Mouse (Mus musculus) stomach, embryonic 16.5 days (tissue): ENCODE measurements around the gene Phf19. TPM values are rescaled to one million over a fixed set of nuclear protein-coding genes. Genes with fewer than 3 reads are reported as not detected.

Experiments used
- ATAC-seq: fragments of 200-750 bp; cut with Nextera tagmentation; 2 replicates; pipeline ENCODE4 v1.8.0; 2017; ENCODE audit warnings: moderate number of reproducible peaks, moderate TSS enrichment; ENCODE audit not compliant: insufficient read depth, low FRiP score
- H3K27ac ChIP-seq: fragments of 300-500 bp; sonication (generic); 2 replicates; pipeline ENCODE4 v1.5.1; 2014; ENCODE audit warnings: low read length
- H3K27me3 ChIP-seq: fragments of 300-500 bp; sonication (generic); 2 replicates; pipeline ENCODE4 v1.6.1; 2014; ENCODE audit warnings: low read length, control low read depth, mixed read lengths; ENCODE audit not compliant: control insufficient read depth, insufficient read depth
- H3K36me3 ChIP-seq: fragments of 300-500 bp; sonication (generic); 2 replicates; pipeline ENCODE4 v1.6.1; 2014; ENCODE audit warnings: low read length; ENCODE audit not compliant: control insufficient read depth, insufficient read depth
- H3K4me1 ChIP-seq: fragments of 300-500 bp; sonication (generic); 2 replicates; pipeline ENCODE4 v1.6.1; 2014; ENCODE audit warnings: low read length, control low read depth, mixed read lengths; ENCODE audit not compliant: control insufficient read depth, insufficient read depth
- H3K4me2 ChIP-seq: fragments of 300-500 bp; sonication (generic); 2 replicates; pipeline ENCODE4 v1.6.1; 2014; ENCODE audit warnings: low read depth, low read length, mixed read lengths
- H3K4me3 ChIP-seq: fragments of 300-500 bp; sonication (generic); replicated peaks from 2 replicates; pipeline ENCODE4 v1.5.1; 2014; ENCODE audit warnings: mild to moderate bottlenecking, low read length
- H3K9ac ChIP-seq: fragments of 300-500 bp; sonication (generic); 2 replicates; pipeline ENCODE4 v1.6.1; 2014; ENCODE audit warnings: low read length
- H3K9me3 ChIP-seq: fragments of 300-500 bp; sonication (generic); replicated peaks from 2 replicates; pipeline ENCODE4 v1.6.1; 2016; ENCODE audit warnings: low read length, control low read depth; ENCODE audit not compliant: control insufficient read depth
- WGBS: fragments of 180-500 bp; shearing (Covaris S2); extraction: QIAGEN DNeasy Blood & Tissue Kit; methylation state at CpG from one replicate; pipeline ENCODE4 v1.1.7; 2014; 5-methylcytosine and 5-hydroxymethylcytosine counted together
- polyA plus RNA-seq: library from polyadenylated mRNA; unstranded; fragments of >200 nt; fragmentation: Nextera tagmentation; extraction: Ambion mirVana; gene quantifications from 2 replicates; pipeline ENCODE4 v1.2.1, GENCODE M21; 2015

Gene Phf19
- polyA plus RNA-seq, 1 experiment from 2014 or later, result 7.6 TPM

DNA sequence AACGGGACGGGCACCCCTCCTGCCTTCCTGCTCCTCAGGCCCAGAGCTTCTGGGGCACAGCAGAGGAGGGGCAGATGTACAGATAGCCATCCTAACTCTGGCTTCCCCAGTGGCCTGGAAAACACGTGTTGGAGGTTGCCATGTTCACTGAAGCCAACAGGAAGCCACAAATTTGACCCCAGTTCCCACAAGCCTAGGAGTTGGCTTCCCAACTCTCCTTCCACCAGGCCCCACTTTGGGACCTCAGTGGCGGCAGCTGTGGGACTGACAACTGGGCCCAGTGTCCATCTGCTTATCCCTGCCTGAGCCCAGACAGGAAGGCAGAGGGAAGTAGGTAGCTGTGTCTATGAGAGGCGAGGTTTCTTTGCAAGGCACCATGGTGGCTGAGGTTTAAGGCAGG lies 19.9 kb downstream of the Phf19 start:
- Histone ChIP-seq H3K27ac (no peak overlapping the region), H3K4me1 (no peaks in the 10 kb centered on the region), H3K4me2 (no peak overlapping the region), H3K27me3 (no peaks in the 10 kb centered on the region), H3K9me3 (no peaks in the 10 kb centered on the region), H3K9ac (no peak overlapping the region), H3K4me3 (no peak overlapping the region), H3K36me3 (no peaks in the 10 kb centered on the region)
- 69% methylated on average over 5 of the region's 5 CpGs for WGBS
- no peak for ATAC-seq

DNA sequence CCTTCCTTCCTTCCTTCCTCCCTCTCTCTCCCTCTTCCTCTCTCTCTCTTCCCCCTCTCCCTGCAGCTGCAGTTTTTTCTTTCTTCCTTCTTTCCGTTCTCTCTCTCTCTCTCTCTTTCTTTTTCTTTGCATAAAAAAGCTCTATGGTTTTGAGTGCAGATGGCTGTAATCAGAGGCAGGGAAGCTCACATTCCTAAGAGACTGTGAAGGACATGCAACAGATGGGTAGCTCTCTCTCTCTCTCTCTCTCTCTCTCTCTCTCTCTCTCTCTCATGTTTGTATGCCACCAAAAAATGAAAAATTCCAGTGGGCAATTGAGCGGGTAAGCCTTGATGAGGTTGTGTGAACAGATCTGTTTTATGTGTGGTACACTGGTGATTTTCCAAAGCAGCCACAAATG lies 29.6 kb downstream of the Phf19 start:
- no peak overlapping the region for H3K27ac ChIP-seq
- no peaks in the 10 kb centered on the region for H3K9me3 ChIP-seq
- no peaks in the 10 kb centered on the region for H3K4me1 ChIP-seq
- H3K27me3 ChIP-seq, result no peaks in the 10 kb centered on the region
- no peak overlapping the region for H3K4me2 ChIP-seq
- H3K9ac ChIP-seq, result no peak overlapping the region
- H3K36me3 ChIP-seq, result no peaks in the 10 kb centered on the region
- WGBS, result 52% methylated on average over 2 of the region's 2 CpGs
- H3K4me3 ChIP-seq, result no peak overlapping the region
- no peak for ATAC-seq

DNA sequence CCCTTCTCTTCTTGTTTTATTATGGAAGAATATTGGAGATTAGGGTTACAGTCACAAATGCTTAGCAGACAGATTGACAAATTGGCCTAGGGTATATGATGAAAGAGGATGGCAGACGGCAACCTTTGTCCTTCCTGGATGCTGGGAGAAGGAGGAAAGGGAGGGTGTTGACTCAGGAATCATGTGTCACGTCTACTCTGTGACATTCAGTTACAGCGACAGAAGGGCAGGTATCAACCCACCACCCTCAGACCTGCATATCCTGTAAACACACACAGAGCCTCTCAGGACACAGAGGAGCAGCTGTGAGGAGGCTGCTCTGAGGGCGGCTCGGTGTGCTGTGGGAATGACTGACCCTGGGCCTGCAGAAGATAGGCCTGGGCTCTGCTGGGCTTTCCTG lies 30.6 kb downstream of the Phf19 start:
- no peaks in the 10 kb centered on the region for H3K4me1 ChIP-seq
- H3K4me2 ChIP-seq, result no peak overlapping the region
- no peaks in the 10 kb centered on the region for H3K9me3 ChIP-seq
- no peak for ATAC-seq
- no peaks in the 10 kb centered on the region for H3K36me3 ChIP-seq
- H3K27me3 ChIP-seq, result no peaks in the 10 kb centered on the region
- H3K9ac ChIP-seq, result no peak overlapping the region
- no peak overlapping the region for H3K4me3 ChIP-seq
- no peak overlapping the region for H3K27ac ChIP-seq
- WGBS, result 36% methylated on average over 5 of the region's 5 CpGs

DNA sequence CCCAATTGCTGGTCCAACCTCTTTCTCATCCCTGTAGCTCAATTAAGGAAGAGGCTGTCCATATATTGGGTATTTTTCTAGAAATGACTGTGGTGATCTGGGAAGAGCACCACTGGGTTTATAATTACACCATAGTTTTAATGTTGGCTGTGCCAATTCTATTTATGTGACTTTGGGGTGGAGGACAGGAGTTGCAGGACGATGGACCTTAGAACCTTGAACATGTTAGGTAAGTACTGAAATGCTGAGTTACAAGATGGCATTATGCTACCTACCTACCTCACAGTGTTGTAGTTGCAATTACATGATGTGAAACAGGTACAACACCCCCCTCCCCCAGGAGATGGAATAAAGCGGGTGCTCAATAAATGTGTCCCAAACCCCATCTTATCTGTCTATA lies 31.1 kb downstream of the Phf19 start:
- 86% methylated on average over 2 of the region's 2 CpGs for WGBS
- no peak for ATAC-seq
- Histone ChIP-seq H3K9ac (no peak overlapping the region), H3K4me2 (no peak overlapping the region), H3K27me3 (no peaks in the 10 kb centered on the region), H3K36me3 (no peaks in the 10 kb centered on the region), H3K4me3 (no peak overlapping the region), H3K4me1 (no peaks in the 10 kb centered on the region), H3K27ac (no peak overlapping the region), H3K9me3 (no peaks in the 10 kb centered on the region)

DNA sequence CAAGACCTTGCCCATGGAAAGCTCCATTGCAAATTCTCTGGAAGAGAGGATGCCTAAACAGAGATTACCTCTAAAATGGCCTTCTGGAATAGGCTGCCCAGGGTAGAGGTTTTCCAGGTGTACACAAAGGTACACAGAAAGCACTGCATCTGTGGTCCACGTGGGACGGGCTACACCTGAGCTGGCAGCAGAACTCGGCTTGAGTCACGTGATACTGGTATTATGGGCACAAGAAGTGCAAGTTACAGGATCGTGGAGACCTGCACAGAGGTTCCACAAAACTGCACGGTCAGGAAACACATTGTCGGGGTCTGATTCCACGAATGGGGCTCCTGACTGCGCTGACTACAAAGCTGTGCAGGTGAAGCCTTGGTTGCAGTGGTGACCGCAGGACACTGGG lies 33.8 kb downstream of the Phf19 start:
- Histone ChIP-seq H3K9ac (no peak overlapping the region), H3K36me3 (no peaks in the 10 kb centered on the region), H3K27me3 (no peaks in the 10 kb centered on the region; the same call in 1 of the 2 replicates), H3K4me2 (no peak overlapping the region), H3K4me1 (no peaks in the 10 kb centered on the region), H3K27ac (no peak overlapping the region), H3K9me3 (no peaks in the 10 kb centered on the region), H3K4me3 (no peak overlapping the region)
- no peak for ATAC-seq
- 81% methylated on average over 10 of the region's 10 CpGs for WGBS

DNA sequence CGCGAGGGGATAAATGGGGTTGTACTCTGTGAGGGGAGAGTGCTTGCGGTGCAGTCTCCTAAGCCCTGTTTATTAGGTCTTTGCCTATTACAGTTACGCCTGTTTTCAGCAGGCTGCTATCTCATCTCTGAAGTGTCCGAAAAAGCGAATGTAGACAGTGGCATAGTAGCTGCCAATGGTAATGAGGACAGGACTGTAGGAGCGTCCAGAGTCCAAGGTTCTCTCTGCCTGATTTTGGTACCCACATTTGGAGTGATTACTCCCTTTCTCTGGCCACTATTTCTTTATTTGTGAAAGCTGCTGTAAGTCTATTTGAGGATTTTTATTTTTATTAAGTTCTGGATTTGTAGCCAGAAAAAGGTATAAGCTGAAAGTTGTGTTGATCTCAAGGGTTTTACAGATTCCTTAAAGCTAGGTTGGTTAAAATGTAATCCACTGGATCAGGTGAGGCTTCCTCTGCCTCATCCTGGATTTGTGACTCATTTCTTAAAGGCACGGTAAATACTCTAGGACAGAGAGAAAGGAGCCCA lies 38.9 kb downstream of the Phf19 start, which contains the start of gene Psmd5:
TSS of gene Psmd5 (minus strand) at position 153 of the 530 bp plus-strand sequence.
- Histone ChIP-seq H3K9ac (peak within 1 kb of the TSS; percentile 58), H3K36me3 (no peaks in the 10 kb centered on the region), H3K27me3 (peaks cover 7% of the 10 kb centered on the region)

DNA sequence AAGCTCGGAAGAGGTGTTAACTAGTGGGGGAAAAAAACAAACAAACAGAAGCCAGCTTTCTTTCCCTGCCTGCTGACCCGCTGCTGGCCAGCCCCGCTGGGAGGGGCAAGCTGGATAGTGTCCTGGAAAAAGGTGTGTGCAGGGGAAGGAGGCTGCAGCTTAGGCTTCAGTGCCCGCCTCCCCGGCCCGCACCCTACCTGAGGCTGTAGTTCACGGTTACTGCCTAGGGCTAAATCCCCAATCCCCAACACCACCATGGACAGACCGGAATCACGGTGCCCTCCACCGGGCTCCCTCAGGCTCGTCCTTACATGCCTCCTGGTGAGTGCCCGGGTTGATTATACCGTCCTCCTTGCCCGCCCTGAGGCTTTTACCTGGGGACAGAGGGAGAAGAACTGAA lies 39.6 kb downstream of the Phf19 start, which contains the start of gene Cutal:
TSS of gene Cutal (plus strand) at position 126 of the 400 bp plus-strand sequence.
- peaks cover 7% of the 10 kb centered on the region for H3K27me3 ChIP-seq
- ATAC-seq, result no peak
- 7% methylated on average over 14 of the region's 14 CpGs for WGBS
- no peaks in the 10 kb centered on the region for H3K9me3 ChIP-seq
- H3K27ac ChIP-seq, result no peak within 1 kb of the TSS
- peak within 1 kb of the TSS; percentile 58 for H3K9ac ChIP-seq
- peak within 1 kb of the TSS; percentile 46 for H3K4me2 ChIP-seq
- peaks cover 23% of the 10 kb centered on the region for H3K4me1 ChIP-seq
- H3K36me3 ChIP-seq, result no peaks in the 10 kb centered on the region
- peak within 1 kb of the TSS; percentile 29 for H3K4me3 ChIP-seq

More for the DNA sequence above, 38.9 kb downstream of the Phf19 start, which contains the start of gene Psmd5:
- ATAC-seq, result no peak
- H3K4me2 ChIP-seq, result peak within 1 kb of the TSS; percentile 46
- peak within 1 kb of the TSS; percentile 29 for H3K4me3 ChIP-seq
- H3K4me1 ChIP-seq, result peaks cover 17% of the 10 kb centered on the region
- H3K9me3 ChIP-seq, result no peaks in the 10 kb centered on the region
- no peak within 1 kb of the TSS for H3K27ac ChIP-seq
- WGBS, result 14% methylated on average over 8 of the region's 8 CpGs

DNA sequence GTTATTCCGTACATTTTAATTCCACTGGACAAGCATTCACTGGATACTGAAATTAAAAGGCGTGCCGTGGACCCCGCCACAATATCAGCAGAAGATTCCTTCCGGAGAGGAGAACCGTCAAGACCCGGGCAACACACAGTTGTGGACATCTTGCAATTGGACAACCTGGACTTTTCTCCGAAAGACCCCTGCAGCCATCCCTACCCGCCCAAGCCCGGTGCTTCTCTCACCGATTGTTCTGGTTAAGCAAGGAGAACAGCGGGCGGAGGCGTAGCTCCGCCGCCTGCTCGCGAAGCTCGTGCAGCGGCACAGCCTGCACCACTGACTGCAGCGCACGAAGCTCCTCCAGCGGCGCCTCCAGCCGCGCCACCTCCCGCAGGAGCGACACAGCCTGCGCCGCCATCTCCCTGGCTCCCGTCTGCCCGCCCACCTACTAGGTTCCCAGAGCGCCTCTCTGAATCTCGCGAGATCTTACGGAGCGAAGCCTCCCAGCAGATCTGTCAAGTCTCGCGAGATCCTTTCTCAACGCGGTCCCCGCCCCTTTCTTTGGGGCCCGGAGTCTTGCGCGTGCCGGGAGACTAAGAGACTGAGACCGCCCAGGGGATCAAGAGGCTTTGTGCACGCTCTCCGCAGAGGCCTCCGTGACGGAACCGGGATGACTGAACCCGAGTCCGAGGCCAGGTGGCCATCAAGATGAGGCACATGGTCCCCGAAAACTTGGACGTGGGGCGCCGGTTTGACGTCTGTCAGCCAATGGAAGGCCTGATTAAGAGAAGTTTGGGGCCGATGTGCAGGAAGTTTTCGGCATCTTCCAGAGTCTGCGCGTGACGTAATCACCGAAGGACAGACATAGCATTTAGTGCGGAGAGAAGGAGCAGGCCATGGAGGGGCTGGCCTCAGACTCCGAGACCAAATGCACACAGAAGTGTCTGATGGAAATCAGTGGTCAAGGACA lies 43.0 kb downstream of the Phf19 start:
- Histone ChIP-seq H3K27me3 (peaks cover 7% of the 10 kb centered on the region), H3K36me3 (no peaks in the 10 kb centered on the region), H3K4me2 (peak overlapping the region; percentile 87), H3K4me3 (peak overlapping the region; percentile 95), H3K9me3 (no peaks in the 10 kb centered on the region), H3K4me1 (peaks cover 24% of the 10 kb centered on the region), H3K27ac (peak overlapping the region; percentile 98), H3K9ac (peak overlapping the region; percentile 95)
- peak; percentile 96 for ATAC-seq
- WGBS, result under 1% methylated on average over 67 of the region's 67 CpGs

DNA sequence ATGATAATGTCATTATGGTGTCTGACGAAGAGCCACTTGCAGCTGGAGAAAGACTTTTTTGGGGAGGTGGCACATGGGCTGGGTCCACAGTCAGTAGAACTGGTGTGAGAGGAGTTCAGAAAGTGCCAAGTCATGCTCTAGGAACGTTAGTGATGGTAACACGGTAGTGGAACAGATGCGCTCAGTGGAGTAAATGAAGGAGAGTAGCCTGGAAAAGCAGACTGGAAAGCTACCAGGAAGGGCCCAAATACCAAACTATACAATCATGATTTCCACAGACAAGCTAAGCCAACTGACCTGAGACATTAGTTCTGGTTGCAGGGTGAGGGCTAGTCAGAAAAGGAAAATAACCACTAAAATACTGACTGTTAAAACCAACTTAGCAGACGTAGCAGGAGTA lies 44.1 kb downstream of the Phf19 start:
- Histone ChIP-seq H3K4me1 (peaks cover 24% of the 10 kb centered on the region), H3K4me2 (peak overlapping the region; percentile 59), H3K4me3 (peak overlapping the region; percentile 95), H3K27ac (no peak overlapping the region), H3K9me3 (no peaks in the 10 kb centered on the region), H3K36me3 (no peaks in the 10 kb centered on the region), H3K9ac (peak overlapping the region; percentile 61), H3K27me3 (peaks cover 5% of the 10 kb centered on the region)
- 38% methylated on average over 5 of the region's 5 CpGs for WGBS
- ATAC-seq, result no peak
